Mouse (Mus musculus) G1E (cell line): ENCODE data around the gene Itgb5.

Experiments
- CTCF ChIP-seq: IDR thresholded peaks from 2 replicates; pipeline ENCODE4 v1.5.1; 2012; ENCODE audit warnings: low read depth, low read length, inconsistent platforms, mixed read lengths
- GATA1 ChIP-seq: IDR thresholded peaks from 2 replicates; pipeline ENCODE4 v1.6.1; 2012; ENCODE audit warnings: borderline replicate concordance, low read length, inconsistent platforms, mixed read lengths
- TAL1 ChIP-seq: conservative IDR thresholded peaks from 2 replicates; pipeline ENCODE4 v1.6.1; 2012; ENCODE audit warnings: low read depth, low read length, inconsistent platforms, mixed read lengths

- TF ChIP-seq GATA1 (no peak), CTCF (no peak), TAL1 (no peak)
Measured at GRCm38 (mm10) chr16:33895690-33896089, 66.2 kb downstream of the Itgb5 start.
